Mouse (Mus musculus): ENCODE data around the gene 4933406M09Rik. TPM values are rescaled to one million over a fixed set of nuclear protein-coding genes. Genes with fewer than 3 reads are reported as not detected.

The 4933406M09Rik gene
- total and polyA plus RNA-seq, 2 experiments from 2014 or later, result not detected

DNA sequence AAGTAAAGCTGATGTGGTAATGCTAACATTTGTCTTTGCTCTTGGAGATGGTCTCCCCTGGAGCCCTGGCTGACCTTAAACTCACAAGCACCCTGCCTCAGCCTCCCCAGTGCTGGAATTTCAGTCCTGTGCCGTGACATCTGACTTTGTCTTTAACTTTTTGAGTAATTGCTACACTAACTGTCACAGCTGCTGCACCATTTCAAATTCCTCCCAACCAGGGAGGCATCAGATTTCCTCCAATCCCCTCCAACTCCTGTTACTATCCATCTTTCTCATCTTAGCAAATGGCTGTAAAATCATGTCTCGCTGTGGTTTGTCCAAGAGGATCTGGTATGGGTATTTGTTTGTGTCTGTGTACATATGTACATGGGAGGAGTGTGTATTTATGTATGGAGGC is 11.6 kb upstream of the 4933406M09Rik start:
- H3K4me3 ChIP-seq (ENCODE audit: low read length), result no peak overlapping the region
- H3K27ac ChIP-seq, result no peak overlapping the region
- H3K9ac ChIP-seq (replicated peaks; ENCODE audit: low read length), result no peak overlapping the region
- no peaks in the 10 kb centered on the region for H3K4me1 ChIP-seq (ENCODE audit: insufficient read depth, low read length)
- H3K27me3 ChIP-seq (ENCODE audit: insufficient read depth, low read length), result no peaks in the 10 kb centered on the region
- H3K4me2 ChIP-seq (ENCODE audit: low read depth, low read length), result no peak overlapping the region
- DNase-seq (ENCODE audit: low spot score), result no peak
- no peaks in the 10 kb centered on the region for H3K9me3 ChIP-seq (ENCODE audit: low read length)
- TF ChIP-seq CTCF (IDR thresholded peaks at IDR 0.05; ENCODE audit: low read depth), result no peak
- 80% methylated on average over 2 of the region's 2 CpGs for WGBS
- ATAC-seq, result no peak
- no peaks in the 10 kb centered on the region for H3K36me3 ChIP-seq (ENCODE audit: insufficient read depth, low read length)

DNA sequence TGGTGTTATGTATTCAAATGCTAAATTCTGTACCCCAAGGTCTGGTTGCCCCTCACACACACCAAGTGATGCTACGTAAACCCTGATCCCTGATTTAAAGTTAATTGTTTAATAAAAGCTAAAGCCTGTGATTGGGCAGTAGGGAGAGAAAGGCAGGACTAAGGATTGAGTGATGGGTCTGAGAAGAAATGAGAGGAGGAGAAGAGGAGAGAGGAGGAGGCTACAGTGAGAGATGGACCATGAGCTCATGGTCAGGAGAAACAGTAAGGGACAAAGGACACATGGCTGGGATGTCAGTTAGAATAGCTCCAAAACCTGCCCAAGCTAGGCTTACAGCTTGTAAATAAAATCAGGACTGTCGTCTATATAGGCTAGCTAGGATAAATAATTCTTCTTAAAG is 4.7 kb upstream of the 4933406M09Rik start:
- ATAC-seq, result no peak
- H3K27ac ChIP-seq, result no peak overlapping the region
- no peak overlapping the region for H3K4me2 ChIP-seq (ENCODE audit: low read depth, low read length)
- no peak overlapping the region for H3K9ac ChIP-seq (replicated peaks; ENCODE audit: low read length)
- no peaks in the 10 kb centered on the region for H3K27me3 ChIP-seq (ENCODE audit: insufficient read depth, low read length)
- DNase-seq (ENCODE audit: low spot score), result no peak
- H3K36me3 ChIP-seq (ENCODE audit: insufficient read depth, low read length), result no peaks in the 10 kb centered on the region
- TF ChIP-seq CTCF (IDR thresholded peaks at IDR 0.05; ENCODE audit: low read depth), result no peak
- no peaks in the 10 kb centered on the region for H3K9me3 ChIP-seq (ENCODE audit: low read length)
- no peak overlapping the region for H3K4me3 ChIP-seq (ENCODE audit: low read length)
- WGBS, result 71% methylated on average over 2 of the region's 2 CpGs
- H3K4me1 ChIP-seq (ENCODE audit: insufficient read depth, low read length), result no peaks in the 10 kb centered on the region

DNA sequence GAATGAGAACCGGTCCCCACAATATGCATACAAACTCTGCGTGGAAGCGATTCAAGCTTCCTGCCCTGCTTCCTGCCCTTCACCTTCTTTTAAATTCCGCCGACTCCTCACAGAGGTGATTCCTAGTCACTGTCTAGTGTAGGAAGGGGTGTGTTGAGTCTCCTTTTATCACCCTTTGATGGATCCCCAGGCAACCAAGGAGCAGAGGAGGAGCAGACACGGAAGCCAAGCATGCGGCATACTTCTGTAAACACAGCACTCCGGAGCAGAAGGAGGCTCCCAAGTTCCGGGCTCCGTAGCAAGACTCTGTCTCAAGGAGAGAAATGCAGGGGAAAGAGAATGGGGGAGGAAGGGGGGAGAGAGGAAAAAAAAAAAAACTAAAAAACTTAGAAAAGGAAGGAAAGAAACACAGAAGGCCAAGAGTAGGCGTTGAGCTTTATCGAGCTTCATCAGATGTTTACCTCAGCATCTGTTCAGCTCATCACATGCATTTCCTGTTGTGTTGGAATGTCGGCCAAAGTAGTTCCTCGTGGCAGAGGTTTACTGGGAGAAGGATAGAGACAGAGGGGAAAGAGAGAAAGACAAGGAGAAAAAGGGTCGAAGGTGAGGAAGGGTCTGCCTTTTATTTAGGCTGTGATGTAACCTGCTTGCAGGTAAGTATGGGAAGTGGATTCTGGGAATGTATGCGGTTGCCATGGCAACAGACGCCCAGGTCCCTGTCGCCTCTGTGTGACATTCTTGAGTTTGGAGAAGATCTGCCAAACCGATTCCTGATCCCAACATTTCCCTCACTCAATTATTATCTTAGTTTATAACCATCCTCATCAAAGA is 3.7 kb upstream of the 4933406M09Rik start:
- Histone ChIP-seq H3K27me3 (ENCODE audit: insufficient read depth, low read length) (no peaks in the 10 kb centered on the region), H3K9ac (replicated peaks; ENCODE audit: low read length) (no peak overlapping the region), H3K27ac (no peak overlapping the region), H3K4me2 (ENCODE audit: low read depth, low read length) (peak overlapping the region; percentile 57), H3K36me3 (ENCODE audit: insufficient read depth, low read length) (no peaks in the 10 kb centered on the region), H3K4me3 (ENCODE audit: low read length) (peak overlapping the region; percentile 25), H3K4me1 (ENCODE audit: insufficient read depth, low read length) (no peaks in the 10 kb centered on the region), H3K9me3 (ENCODE audit: low read length) (no peaks in the 10 kb centered on the region)
- no peak for ATAC-seq
- no peak for TF ChIP-seq CTCF (IDR thresholded peaks at IDR 0.05; ENCODE audit: low read depth)
- WGBS, result 12% methylated on average over 19 of the region's 19 CpGs
- peak; percentile 67 for DNase-seq (ENCODE audit: low spot score)

DNA sequence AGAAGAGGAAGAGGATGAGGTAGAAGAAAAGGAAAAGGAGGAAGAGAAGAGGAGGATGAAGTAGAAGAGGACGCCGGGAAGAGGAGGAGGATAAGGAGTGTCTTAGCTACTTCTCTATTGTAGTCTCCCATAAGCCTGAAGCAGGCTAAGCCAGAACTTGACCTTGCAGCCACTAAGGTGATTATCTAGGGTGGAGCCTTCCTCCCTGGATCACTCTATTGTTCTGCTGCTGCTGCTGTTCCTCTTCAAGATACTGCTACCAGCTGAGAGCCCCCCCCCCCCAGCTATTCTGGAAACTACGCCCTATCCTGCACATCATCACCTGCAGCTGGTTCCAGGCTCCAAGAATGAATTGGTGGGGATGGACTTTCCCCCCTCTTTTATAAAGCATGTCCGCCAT is 1.2 kb upstream of the 4933406M09Rik start:
- Histone ChIP-seq H3K27me3 (ENCODE audit: insufficient read depth, low read length) (no peaks in the 10 kb centered on the region), H3K9ac (replicated peaks; ENCODE audit: low read length) (no peak overlapping the region), H3K36me3 (ENCODE audit: insufficient read depth, low read length) (no peaks in the 10 kb centered on the region), H3K27ac (no peak overlapping the region), H3K4me3 (ENCODE audit: low read length) (no peak overlapping the region), H3K4me1 (ENCODE audit: insufficient read depth, low read length) (no peaks in the 10 kb centered on the region), H3K9me3 (ENCODE audit: low read length) (no peaks in the 10 kb centered on the region), H3K4me2 (ENCODE audit: low read depth, low read length) (no peak overlapping the region)
- no peak for ATAC-seq
- no peak for DNase-seq (ENCODE audit: low spot score)
- 80% methylated on average over 4 of the region's 4 CpGs for WGBS
- TF ChIP-seq CTCF (IDR thresholded peaks at IDR 0.05; ENCODE audit: low read depth), result no peak

DNA sequence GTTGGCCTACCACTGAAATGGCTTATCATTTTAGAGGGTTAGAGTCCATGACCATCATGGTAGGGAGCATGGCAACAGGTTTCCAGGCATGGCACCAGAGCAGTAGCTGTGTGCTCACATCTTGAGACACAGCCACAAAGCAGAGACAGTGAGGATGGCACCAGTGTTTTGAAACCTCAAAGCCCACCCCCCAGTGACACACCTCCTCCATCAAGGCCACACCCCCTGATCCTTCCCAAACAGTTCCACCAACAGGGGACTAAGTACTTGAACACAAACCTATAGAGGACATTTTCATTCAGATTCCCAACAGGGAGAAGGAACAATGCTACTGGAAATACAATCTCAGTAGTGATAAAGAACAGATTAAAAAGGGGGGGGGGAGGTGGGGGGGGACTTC is 564 bp upstream of the 4933406M09Rik start:
- no peaks in the 10 kb centered on the region for H3K27me3 ChIP-seq (ENCODE audit: insufficient read depth, low read length)
- H3K4me3 ChIP-seq (ENCODE audit: low read length), result no peak overlapping the region
- no peaks in the 10 kb centered on the region for H3K36me3 ChIP-seq (ENCODE audit: insufficient read depth, low read length)
- no peaks in the 10 kb centered on the region for H3K4me1 ChIP-seq (ENCODE audit: insufficient read depth, low read length)
- ATAC-seq, result no peak
- no peak overlapping the region for H3K4me2 ChIP-seq (ENCODE audit: low read depth, low read length)
- DNase-seq (ENCODE audit: low spot score), result no peak
- no peak overlapping the region for H3K27ac ChIP-seq
- no peak overlapping the region for H3K9ac ChIP-seq (replicated peaks; ENCODE audit: low read length)
- H3K9me3 ChIP-seq (ENCODE audit: low read length), result no peaks in the 10 kb centered on the region
- TF ChIP-seq CTCF (IDR thresholded peaks at IDR 0.05; ENCODE audit: low read depth), result no peak

DNA sequence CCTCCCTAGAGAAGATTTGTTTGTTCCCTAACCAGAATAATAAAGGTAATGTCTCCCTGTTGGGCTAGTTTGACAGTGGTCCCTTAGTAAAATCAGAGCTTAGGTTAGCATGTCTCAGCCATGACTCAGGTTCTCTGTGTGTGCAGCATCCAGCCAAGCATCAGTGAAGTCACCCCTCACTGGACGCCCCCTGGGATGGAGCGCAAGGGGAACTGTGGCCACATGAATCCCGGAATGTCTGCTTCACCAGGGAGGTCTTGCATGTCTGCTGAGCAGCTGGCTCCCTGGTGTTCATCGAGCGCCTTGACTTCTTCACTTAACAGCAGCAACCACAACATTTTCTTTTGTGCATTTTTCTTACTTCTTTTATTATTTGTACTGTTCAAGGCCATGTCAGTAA is 8.1 kb downstream of the 4933406M09Rik start:
- Histone ChIP-seq H3K4me1 (ENCODE audit: insufficient read depth, low read length) (no peaks in the 10 kb centered on the region), H3K27me3 (ENCODE audit: insufficient read depth, low read length) (no peaks in the 10 kb centered on the region), H3K9me3 (ENCODE audit: low read length) (no peaks in the 10 kb centered on the region), H3K4me2 (ENCODE audit: low read depth, low read length) (no peak overlapping the region), H3K4me3 (ENCODE audit: low read length) (no peak overlapping the region), H3K27ac (no peak overlapping the region), H3K9ac (replicated peaks; ENCODE audit: low read length) (no peak overlapping the region), H3K36me3 (ENCODE audit: insufficient read depth, low read length) (no peaks in the 10 kb centered on the region)
- no peak for ATAC-seq
- WGBS, result 55% methylated on average over 5 of the region's 5 CpGs
- no peak for TF ChIP-seq CTCF (IDR thresholded peaks at IDR 0.05; ENCODE audit: low read depth)
- no peak for DNase-seq (ENCODE audit: low spot score)

DNA sequence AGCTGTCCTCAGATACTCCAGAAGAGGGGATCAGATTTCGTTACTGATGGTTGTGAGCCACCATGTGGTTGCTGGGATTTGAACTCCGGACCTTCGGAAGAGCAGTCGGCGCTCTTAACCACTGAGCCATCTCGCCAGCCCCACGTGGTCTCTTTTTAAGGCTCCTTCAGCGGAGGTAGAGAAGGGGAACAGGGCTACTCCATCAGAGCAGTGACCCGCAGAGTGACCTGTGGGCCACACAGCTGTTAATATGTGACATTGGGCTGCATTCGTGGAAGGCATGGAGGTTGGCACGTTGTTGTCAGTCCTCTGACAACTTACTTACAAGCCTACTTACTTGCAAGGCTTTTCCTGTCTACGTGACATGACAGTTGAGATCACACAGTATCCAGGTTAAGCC is 12.5 kb downstream of the 4933406M09Rik start:
- Histone ChIP-seq H3K9ac (replicated peaks; ENCODE audit: low read length) (no peak overlapping the region), H3K4me3 (ENCODE audit: low read length) (no peak overlapping the region), H3K27ac (no peak overlapping the region), H3K4me1 (ENCODE audit: insufficient read depth, low read length) (no peaks in the 10 kb centered on the region), H3K36me3 (ENCODE audit: insufficient read depth, low read length) (no peaks in the 10 kb centered on the region), H3K4me2 (ENCODE audit: low read depth, low read length) (no peak overlapping the region), H3K9me3 (ENCODE audit: low read length) (no peaks in the 10 kb centered on the region), H3K27me3 (ENCODE audit: insufficient read depth, low read length) (no peaks in the 10 kb centered on the region)
- DNase-seq (ENCODE audit: low spot score) (no peak), ATAC-seq (no peak)
- no peak for TF ChIP-seq CTCF (IDR thresholded peaks at IDR 0.05; ENCODE audit: low read depth)
- 92% methylated on average over 12 of the region's 12 CpGs for WGBS
